Mouse (Mus musculus) brain, embryonic 14.5 days (tissue): ENCODE data around the gene Ccdc3.

ENCODE experiments used
- CTCF ChIP-seq: fragments of 200-500 bp; IDR thresholded peaks from 2 replicates; pipeline ENCODE4 v1.5.1; 2012; ENCODE audit warnings: inconsistent platforms, mild to moderate bottlenecking, moderate library complexity, borderline replicate concordance; ENCODE audit not compliant: insufficient read depth, insufficient read length; ENCODE audit errors: extremely low read depth
- POLR2A ChIP-seq: fragments of 200-500 bp; IDR thresholded peaks from 2 replicates; pipeline ENCODE4 v1.6.1; 2012; ENCODE audit warnings: mild to moderate bottlenecking, inconsistent platforms, borderline replicate concordance; ENCODE audit not compliant: poor library complexity, insufficient read depth, insufficient read length, severe bottlenecking; ENCODE audit errors: extremely low read depth

- TF ChIP-seq POLR2A (no peak), CTCF (no peak)
Measured at GRCm38 (mm10) chr2:5222571-5222970, 85.0 kb downstream of the Ccdc3 start.
